Mouse (Mus musculus) mouse embryonic stem cell (cell line): Measurements from ENCODE around the gene Atp5j2.

Experiments
- in situ Hi-C, 2 experiments: fragments of 300-500 bp; cut with MboI; formaldehyde crosslinking; loops; 1 replicate in 1 of 2; 3 replicates in 1 of 2; pipeline ENCODE4 v1.14.3; 2019 to 2020; ENCODE audit warnings: low sequenced_read_pairs in 2 of 2, low pct_unique_long_range_greater_than_20kb in 1 of 2, mixed read lengths in 1 of 2; ENCODE audit not compliant: unreplicated experiment in 1 of 2

Atp5j2 gene

GRCm38 (mm10) chr5:145149294-145149693 lies 42.6 kb downstream of the Atp5j2 start:
- in situ Hi-C loops, result no loop called here

GRCm38 (mm10) chr5:145147748-145148147 lies 44.1 kb downstream of the Atp5j2 start:
- in situ Hi-C loops, result no loop called here

GRCm38 (mm10) chr5:145140611-145141010 lies 51.3 kb downstream of the Atp5j2 start:
- in situ Hi-C loops, result no loop called here

GRCm38 (mm10) chr5:145139571-145140519 lies 52.0 kb downstream of the Atp5j2 start, which contains the start of the genes Pdap1 and Bud31:
Pdap1 (minus strand) TSS chr5:145140238.
Bud31 (plus strand) TSS chr5:145140362.
- in situ Hi-C loops, result no loop called here

GRCm38 (mm10) chr5:145138836-145139235 lies 53.0 kb downstream of the Atp5j2 start:
- in situ Hi-C loops, result no loop called here
